Mouse (Mus musculus): ENCODE data around the gene Ythdc1.
"Not testable (repeated sequence)": the region's sequence is repeated elsewhere in the genome, so short reads cannot be mapped to it uniquely, and the experiment has no call there.

Gene Ythdc1

DNA sequence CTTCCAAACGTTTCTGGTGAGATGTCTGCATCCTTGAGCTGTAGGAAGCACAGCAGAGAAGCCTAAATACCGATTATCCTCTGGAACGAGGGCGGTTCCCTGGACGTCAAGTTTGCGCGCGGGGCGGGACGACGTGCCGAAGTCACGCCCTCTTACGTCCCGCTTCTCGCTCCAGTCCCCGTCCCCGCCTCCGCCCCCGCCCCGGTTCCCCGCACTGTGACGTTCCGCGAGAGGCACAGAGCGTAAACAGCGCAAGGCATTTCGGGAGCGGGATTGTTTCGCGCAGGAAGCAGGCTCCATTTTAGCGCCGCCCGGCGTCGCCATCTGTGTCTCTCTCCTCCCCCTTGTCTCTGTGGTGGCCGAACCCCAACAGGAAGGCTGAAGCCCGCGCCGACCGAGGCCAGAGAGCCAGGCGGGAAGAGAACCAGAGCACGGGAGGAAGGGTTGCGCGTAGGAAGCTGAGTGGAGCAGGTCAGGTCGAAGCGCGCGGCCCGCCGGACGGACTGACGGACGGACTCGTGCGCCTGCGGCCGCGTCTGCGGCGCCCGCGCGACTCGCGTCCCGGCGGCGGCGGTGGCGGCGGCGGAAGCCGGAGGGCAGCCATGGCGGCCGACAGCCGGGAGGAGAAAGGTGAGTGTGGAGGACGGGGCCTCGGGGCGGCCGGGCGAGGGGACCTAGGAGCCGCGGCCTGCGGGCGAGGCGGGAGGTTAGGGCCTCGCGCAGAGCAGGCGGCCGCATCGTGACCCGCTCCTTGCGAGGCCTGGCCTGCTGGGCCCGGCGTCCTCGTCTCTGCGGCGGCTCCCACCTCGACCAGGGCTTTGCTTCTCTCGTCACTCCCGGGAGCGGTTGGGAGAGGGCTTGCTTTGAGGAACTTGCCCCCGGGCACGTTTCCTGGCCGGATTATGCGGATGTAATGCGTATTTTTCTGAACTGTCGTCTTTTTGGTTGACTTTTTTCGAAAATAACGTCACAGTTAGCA, at the start of gene Ythdc1:
TSS of gene Ythdc1 (plus strand) at position 260 of the 979 bp plus-strand sequence.
- DNase-seq (ENCODE audit: low read depth, low spot score), result peak; percentile 96

DNA sequence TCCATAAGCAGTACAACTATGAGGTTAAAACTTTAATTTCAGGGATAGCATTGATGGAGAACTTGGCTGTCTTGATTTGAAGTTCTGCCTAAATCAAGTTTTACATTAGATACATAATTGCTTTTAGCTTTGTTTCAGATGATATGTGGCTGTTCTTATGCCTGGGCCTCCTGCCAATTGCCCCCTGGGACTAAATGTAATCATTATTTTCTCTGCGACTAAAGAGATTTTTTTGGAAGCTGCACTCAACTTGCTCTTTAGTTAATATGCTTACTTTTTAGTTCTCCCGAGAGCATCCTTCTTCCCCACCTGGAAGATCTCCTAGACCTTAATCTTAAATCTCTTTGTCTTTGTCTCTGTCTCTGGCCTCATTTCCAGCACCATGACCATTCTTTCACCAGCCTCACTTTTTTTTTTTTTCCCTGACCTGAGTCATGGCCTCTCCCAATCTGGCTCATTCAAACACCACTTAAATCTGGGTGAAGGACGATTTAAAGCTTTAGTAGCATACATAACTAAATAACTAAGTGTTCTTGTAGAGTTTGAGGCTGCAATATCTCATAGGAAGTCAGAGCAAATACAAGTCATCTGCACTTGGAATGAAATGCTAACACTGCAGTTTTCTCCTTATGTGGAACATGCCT, 34.9 kb upstream of the Ythdc1 start:
- DNase-seq (ENCODE audit: low read depth, low spot score), result no peak

DNA sequence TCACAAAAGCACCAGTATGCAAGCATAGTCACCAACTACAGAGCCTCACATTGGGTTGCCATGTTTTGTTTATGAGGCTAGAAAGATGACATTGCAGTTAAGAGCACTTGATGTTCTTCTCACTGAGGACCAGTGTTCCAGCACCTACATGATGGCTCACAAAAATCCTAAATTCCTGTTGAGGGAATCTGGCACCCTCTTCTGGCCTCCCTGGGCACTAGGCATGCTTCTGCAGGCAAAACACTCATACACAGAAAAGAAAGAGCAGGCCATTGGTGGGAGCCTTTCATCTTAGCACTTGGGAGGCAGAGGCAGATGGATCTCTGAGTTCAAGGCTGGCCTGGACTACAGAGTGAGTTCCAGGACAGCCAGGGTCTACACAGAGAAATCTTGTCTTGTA, 33.0 kb upstream of the Ythdc1 start:
- DNase-seq (ENCODE audit: low read depth, low spot score), result peak; percentile 21

DNA sequence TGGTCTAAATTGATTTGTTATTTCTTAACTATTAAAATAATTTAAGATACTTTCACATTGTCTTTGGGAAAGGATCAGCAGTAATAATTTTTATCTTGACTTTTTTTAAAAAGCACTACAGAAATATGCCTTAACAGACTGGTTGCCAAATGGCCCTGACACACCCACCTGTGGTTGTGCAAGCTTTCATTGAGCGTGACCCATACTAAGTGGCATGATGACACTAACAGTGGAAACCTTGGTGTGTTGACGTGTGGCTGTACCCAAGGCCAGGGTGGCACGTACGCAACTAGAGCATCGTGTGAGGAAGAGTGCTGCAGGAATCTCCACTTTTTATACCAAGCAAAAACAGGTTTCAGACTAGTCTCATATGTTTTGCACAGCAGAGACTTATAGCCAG, 27.1 kb upstream of the Ythdc1 start:
- DNase-seq (ENCODE audit: low read depth, low spot score), result no peak

DNA sequence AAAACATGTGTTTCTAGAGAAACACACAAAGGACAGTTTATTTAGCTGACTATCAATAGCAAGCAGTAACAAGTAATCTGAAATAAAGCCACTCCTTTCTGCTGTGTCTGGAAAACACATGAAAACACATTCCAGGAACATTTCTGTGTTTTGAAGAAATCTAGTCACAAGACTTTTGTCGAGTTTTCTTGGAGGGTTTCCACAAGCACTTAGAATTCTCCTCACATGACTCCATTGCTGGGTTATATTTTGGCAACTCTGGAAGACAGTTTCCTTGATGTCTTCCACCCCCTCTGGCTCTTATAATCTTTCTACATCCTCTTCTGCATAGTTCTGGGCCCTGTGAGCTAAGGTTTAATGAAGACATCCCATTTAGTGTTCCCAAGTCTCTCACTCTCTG, 25.6 kb upstream of the Ythdc1 start:
- no peak for DNase-seq (ENCODE audit: low read depth, low spot score)

DNA sequence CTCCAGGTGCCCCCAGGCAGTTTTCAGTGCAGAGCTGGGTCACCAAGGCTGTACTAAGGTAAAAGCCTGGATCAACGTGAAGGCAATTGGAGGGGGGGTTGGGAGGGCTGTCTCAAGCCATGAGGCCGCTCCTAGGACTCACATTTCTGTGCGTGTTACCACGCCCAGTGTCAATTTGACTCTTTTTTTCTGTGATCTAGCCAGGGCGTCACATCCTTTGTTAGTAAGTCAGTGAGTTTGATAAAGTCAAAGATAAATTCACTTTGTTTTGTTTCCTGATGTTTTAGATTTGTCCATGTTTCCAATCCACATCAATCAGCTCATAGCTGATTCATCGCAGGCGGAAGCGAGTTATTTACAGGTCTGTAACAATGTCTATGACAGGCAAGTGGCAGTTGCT, 21.0 kb upstream of the Ythdc1 start:
- no peak for DNase-seq (ENCODE audit: low read depth, low spot score)

DNA sequence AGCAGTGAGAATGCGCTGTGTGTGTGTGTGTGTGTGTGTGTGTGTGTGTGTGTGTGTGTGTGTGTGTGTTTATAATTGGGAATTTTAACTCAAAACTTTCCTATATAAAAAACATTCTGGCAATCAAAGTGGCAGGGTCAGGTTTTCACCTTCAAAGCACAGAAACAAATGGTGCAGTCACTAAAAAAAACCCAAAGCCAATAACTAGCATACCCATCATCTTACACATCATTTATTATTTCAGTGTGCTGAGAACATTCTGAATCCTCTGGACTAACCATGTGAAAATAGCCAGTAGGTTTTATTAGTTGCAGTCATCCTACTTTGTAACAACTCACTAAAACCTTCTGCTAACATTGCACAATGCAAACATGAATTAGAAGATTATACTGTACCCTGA, 19.8 kb upstream of the Ythdc1 start:
- no peak for DNase-seq (ENCODE audit: low read depth, low spot score)

DNA sequence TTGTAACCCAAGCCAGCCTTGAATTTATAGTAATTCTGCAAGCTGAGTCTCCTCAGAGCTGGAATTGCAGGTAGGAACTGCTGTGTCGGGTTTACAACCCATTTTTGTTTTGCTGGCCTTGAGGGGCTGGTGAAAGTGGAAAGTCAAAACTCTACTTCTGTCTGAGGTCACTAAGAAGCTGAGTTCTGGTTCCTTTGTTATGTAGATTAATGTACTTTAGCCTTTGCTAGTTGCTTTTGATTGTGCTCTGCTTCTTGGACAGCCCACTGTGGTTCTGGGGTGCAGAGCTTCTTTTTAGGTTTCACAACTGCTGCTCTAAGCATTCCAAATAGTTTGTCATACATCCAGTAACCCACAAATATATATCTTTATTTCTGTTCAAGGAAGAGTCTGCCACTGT, 17.2 kb upstream of the Ythdc1 start:
- no peak for DNase-seq (ENCODE audit: low read depth, low spot score)

DNA sequence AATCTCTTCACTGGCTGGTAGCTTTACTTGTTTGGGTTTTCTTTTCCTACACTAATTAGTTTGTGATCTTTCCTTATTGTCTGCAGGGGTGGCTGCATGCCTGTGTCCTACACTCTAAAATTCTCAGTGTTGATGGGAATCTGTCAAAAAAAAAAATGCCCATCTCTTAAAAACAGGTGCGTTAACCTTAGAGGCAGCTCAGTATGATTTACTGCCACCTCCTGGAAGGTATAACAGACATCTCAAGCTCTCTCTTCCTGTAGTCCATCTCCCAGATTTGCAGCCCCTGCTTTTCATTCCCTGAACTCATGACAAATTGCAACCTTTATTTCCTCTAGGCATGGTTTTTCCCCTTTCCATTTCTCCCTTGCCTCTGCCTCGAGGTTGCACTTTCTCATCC, 14.1 kb upstream of the Ythdc1 start:
- no peak for DNase-seq (ENCODE audit: low read depth, low spot score)

DNA sequence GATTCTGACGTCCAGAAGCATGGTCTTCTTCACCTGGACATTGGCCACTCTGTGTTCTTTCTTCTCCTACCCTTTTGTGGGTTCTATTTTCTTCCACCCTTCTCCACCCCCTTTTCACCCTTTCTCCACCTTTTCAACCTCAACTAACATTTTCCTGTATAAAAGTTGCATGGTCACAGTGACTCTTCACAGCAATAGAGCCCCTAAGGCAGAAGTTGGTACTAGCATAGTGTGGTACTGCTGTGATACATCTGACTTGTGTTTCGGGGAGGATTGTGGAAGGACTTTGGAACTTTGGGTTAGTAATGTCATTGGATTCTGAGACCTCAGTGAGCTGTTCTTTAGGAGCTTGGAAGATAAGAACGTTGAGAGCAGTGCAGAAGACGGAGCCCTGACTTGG, 11.8 kb upstream of the Ythdc1 start:
- no peak for DNase-seq (ENCODE audit: low read depth, low spot score)

DNA sequence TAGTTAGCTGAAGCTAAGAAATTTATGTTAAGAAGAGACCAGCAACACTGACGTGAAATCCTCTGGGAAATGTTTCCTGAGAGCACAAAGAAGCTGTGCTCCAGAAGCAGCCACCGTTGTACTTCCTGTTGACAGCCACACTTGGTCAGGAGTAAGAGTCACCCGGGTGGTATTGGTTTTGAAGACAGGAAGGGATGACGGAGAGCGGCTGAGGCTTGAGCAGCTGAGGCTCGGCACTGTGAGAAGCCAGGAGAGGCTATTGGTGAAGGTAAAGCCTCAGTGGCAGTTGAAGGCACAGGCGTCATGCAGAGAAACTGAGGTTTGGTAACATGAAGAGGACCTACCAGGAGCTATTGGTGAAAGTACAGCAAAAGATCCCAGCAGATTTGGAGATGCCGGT, 11.2 kb upstream of the Ythdc1 start:
- DNase-seq (ENCODE audit: low read depth, low spot score), result no peak

DNA sequence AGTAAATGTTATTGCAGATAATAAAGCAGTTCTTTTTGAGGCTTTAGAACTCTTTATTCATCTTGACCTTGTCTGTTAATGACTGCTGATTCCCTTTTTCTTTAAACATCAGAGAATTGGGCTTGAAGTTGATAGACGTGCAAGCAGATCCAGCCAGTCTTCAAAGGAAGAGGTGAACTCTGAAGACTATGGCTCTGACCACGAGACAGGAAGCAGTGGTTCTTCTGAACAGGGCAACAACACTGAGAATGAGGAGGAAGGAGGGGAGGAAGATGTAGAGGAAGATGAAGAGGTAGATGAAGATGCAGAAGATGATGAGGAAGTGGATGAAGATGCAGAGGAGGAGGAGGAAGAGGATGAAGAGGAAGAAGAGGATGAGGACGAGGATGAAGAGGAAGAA, 12.8 kb downstream of the Ythdc1 start:
- DNase-seq (ENCODE audit: low read depth, low spot score), result no peak

DNA sequence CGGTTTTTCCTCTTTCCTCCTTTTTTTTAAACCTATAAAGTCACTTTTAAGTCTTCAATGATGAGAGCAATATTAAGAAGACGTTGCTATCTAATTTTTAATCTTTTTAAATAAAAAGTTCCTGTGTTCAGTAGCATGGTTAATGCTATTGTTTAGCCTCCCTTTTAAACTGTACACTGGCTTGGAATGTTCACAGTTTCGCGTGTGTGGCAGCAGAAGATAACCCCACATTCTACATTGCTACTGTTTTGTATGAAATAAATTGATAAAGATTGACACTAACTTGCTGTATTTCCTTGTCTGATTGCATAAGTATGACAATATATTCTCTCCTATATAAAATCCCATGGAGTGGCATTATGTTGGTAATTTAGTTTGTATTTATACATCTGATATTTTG, 32.4 kb downstream of the Ythdc1 start:
- not testable (repeated sequence) for DNase-seq (ENCODE audit: low read depth, low spot score)

DNA sequence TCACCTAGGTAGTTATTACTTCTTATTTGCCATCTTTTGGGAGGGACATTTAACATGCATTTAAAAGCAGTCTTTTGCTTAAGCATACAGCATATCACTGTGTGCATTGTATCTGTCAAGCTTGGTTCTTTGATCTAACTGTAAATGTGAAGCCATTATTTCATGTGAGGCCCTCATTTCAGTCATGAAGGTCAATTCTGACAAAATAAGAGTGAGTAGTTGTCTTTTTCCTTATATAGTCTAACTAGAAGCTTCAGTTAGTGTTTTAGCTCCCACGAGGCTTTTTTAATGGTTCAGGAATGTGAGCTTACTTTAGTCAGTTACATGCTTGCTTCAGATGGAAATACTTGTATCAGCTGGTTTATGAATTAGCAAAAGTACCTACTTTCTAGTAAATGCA, 34.1 kb downstream of the Ythdc1 start:
- DNase-seq (ENCODE audit: low read depth, low spot score), result no peak

DNA sequence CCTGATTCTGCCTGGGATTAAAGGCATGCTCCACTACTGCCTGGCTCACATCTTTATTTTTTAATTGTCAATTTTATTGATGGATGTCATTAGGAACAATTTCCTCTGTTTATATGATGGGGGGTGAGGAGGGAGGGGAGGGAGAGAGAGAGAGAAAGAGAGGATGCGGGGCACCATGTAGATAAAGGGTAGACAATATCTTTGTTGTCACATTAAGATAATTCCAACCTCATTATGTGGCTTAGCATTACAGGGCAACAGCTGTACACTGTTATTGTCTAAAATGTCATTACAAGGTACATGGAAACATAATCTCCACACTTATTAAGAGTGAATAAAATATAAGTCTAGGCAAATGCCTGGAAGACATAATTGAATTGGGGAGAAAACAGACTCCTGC, 35.5 kb downstream of the Ythdc1 start:
- DNase-seq (ENCODE audit: low read depth, low spot score), result no peak

DNA sequence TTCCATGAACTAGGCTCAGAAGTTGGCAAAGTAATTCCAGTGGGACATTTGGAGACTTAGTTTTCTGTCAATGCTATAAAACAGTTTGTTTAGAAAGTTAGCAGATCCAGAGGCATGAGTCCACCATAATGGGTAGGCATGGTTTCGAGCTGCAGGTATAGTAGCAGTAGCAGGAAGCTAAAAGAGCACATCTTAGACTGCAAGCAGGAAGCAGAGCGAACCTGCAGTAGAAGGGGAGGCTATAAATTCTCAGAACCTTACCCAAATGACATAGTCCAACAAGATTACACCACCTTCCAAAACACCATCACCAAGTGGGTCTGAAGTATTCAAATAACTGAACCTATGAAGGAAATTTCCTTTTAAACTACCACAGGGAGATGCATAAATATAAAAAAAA, 36.2 kb downstream of the Ythdc1 start:
- peak; percentile 20 for DNase-seq (ENCODE audit: low read depth, low spot score)

DNA sequence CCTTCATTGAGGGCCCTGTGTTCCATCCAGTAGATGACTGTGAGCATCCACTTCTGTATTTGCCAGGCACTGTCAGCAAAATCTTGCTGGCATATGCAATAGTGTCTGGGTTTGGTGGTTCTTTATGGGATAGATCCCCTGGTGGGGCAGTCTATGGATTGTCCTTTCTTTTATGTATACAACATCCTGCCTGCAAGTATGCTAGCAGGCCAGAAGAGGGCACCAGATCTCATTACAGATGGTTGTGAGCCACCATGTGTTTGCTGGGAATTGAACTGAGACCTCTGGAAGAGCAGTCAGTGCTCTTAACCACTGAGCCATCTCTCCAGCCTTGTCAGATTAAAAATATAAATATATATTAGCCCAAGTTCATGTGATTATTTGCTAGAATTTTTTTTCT, 37.2 kb downstream of the Ythdc1 start:
- DNase-seq (ENCODE audit: low read depth, low spot score), result peak; percentile 14

DNA sequence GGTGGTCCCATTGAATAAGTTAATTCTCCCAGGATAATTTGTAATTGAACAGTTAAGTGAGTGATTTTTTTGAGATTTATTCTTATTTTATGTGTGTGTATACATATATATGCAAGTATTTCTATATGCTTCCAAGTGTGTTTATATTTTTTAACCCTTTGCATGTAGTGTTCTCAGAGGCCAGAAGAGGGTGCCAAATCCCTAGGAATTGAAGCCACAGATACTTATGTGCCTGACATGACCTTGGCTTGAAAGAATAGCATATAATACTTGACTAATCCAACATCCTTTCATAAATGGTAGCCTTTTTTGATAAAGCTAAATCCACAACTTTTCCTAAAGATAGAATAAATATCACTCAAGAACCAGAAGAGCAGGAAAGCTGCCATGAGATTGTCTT, 46.1 kb downstream of the Ythdc1 start:
- peak; percentile 48 for DNase-seq (ENCODE audit: low read depth, low spot score)

DNA sequence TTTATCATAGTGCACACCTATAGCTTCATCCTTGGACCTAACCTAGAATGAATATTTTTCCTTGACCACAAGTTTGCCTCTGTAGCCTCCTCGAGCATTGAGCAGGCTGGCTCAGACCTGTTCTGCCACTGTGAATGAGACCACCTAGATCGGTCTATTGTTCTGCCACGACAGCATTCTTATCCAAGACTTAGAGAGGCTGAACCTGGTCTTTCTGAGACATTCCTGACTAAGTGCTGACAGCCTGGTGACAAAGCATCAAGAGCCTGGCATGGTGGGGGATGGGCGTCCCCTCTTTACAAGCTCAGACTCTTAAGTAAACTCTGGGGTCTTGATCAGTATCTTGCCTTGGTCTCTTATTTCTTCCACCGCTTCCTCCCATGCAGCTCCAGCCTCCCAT, 47.6 kb downstream of the Ythdc1 start:
- no peak for DNase-seq (ENCODE audit: low read depth, low spot score)

DNA sequence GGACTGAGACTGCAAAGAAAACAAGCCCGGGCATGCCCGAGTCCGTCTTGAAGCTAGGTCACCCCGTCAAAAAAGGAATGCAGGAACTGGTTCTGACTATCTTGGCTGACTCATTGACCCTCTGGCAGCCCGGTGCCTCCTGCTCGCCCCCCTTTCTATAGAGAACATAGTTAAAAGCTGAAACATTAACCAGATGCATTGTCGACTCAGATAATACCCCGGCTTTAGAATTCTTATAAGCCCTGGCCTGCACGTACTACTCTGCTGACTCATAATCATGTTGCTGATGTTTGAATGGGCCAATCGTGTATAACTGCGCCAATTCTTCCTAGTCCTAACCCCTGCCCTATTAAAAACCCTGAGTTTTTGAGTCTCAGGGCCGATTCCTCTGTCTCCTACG, 52.5 kb downstream of the Ythdc1 start:
- DNase-seq (ENCODE audit: low read depth, low spot score), result not testable (repeated sequence)

DNA sequence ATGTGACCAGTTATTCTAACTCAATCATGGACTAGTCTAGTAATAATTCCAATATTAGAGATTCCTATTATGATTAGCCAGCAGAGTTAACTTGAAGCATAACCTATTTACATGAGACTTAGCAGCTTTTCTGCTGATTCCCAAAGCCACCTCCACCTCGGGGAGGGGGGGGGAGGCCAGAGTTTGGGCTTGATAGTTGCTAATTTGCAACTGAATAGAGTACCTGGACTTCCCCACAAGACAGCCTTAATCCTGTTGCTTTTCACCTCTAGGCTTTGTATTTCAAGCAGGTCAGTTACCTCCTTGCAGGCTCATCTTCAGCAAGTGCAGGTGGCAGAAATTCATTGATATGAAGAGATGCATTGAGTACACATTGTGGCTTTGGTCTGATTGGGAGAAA, 53.7 kb downstream of the Ythdc1 start:
- no peak for DNase-seq (ENCODE audit: low read depth, low spot score)

DNA sequence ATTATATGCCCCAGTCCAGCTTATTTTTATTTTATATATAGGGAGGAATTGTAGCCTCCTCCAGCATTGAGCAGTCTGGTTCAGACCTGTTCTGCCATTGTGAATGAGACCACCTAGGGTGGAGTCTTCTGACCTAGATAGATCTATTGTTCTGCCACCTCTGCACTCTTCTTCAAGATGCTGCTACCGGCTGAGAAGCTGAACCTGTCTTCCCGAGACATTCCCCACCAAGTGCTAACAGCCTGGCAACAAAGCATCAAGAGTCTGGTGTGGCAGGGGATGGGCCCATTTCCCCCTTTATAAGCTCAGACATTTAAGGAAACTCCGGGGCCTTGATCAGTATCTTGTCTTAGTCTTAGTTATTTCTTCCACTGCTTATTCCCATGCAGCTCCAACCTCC, 54.3 kb downstream of the Ythdc1 start:
- DNase-seq (ENCODE audit: low read depth, low spot score), result no peak

DNA sequence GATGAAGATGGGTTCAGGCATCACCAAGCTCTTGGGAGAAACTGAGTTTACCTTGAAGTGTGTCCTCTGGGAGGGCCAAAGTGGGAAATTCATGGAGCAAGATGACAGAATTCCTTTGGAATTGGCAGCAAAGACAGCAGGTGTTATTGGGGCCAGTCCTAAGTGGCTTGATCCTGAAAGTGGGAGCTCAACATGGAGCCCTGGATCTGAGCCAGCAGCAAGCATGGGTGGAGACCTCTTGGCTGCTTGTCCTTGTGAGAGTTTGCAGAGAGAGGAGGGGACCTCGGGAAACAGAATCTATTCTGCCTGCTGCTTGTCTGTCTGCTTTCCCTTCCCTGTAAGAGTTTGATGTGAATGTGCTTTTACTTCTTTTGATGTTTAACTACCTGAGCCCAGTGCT, 67.9 kb downstream of the Ythdc1 start:
- DNase-seq (ENCODE audit: low read depth, low spot score), result no peak
